Mouse (Mus musculus): ENCODE results near the gene Gja5.

Gja5 gene

GRCm38 (mm10) chr3:96936241-96936640, 31.7 kb downstream of the Gja5 start:
- DNase-seq (ENCODE audit: low spot score), result peak; percentile 17

GRCm38 (mm10) chr3:96937606-96938005, 33.1 kb downstream of the Gja5 start:
- DNase-seq (ENCODE audit: low spot score), result peak; percentile 5

DNA sequence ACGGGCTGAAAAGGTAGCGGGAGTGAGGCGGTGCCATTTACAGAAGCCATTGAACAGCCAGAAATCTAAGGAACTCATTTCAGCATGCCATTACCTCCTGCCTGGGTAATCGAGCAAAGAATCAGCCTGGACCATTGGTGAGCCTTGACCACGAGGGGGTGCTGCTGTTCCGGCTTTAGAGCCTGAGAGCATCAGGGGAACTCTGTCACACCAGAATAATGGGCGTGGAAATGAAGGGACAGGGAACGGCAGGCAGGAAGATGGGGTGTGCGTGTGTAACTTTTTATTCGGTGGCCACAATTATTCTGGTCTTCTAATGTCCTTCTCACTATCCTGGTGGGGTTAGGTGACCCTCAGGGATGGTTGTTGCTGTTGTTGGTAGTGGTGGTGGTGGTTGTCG, 34.2 kb downstream of the Gja5 start:
- peak; percentile 92 for DNase-seq (ENCODE audit: low spot score)

GRCm38 (mm10) chr3:96942706-96943105, 38.2 kb downstream of the Gja5 start:
- no peak for DNase-seq (ENCODE audit: low spot score)

DNA sequence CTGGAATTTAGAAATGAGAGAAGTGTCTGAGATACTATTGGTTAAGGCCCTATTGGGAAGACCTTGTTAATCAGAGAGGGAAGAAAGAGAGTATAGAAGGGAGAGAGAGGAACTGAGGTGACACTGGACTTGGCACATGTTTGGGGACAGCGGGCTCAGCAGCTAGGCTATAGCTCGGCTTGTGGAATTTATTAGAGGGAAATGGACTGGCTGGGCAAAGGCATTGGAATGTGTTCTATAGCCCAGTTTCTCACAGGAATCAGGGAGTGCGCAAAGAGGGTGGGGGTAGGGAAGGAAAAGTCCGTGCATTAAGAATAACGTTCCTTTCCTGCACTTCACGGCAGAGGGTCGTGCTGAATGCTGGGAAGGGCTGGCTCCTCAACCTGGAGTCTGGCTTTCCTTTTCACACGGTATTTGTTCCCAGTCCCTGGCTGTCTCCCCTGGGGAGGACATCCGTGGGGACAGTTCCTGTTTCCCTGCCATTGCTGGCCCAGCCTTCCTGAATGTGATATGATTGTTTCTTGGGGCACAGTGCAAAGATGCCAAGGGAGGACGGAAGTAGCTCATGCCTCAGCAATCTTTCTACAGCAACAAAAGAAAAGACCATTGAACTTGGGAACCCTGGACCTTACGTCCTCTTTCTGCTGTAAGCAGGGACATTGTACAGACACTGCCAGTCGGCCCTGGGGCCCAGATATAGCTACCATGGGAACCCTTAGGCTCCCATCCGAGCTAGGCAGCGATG, 49.2 kb downstream of the Gja5 start:
- DNase-seq (ENCODE audit: low spot score), result no peak

DNA sequence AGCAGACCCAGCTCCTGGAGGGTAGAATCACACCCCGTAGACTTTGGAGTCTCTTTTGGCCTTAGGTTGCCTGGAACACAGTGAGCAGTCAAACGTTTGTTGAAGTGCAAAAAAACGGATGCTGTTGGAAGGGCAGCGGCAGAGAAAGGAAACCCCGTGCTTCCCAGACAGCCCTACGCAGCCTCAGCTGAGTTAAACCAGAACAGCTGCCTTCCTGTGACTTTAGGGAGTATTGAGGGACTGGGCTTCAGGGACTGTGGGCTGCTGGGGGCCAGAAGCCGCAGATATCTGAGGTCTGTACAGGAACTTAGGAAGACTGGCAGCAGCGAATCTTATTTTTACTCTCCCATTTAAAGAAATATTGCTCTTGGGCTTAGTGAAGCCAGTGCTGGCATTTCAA, 56.1 kb downstream of the Gja5 start:
- no peak for DNase-seq (ENCODE audit: low spot score)

DNA sequence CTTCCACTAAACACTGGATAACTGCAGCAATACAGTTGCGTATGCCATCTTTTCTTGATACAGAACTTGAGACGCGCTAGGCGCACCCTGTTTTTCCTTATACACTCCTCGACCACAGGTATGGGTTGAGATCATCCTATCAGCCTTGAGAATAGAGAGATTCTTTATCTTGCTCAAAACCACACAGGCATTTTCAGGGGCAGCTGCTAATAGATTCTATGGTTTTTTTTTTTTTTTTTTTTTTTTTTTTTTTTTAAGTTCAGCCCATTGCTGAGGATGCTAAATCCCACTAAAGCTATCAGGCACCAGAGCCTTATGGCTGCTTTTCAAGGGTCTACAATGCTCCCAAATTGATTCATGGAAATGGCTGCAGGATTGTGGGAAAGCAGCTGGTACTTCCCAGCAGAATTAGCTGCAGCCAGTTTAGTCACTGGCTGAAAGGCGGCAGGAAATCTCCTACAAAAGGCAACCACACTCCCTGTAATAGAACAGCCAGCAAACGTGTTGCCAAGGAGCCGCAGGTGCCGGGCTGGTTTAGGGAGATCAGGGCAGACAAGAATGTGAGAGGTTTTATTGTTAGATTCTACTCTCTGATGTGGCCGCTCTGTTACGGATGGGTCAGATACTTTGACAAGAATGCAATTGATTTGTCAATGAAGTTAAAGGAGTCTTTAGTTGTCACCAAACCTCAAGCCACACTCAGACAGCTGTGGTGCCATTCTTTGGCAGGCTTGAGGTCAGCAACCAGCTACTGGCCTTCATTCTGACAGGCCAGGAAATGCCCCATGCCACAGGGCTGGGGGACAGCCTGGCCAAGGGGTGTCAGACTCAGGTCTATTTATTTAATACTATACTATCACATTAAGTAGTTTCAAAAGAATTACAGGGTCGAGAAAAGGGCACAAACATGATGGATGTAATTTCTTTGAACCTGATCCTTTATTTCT, 58.9 kb downstream of the Gja5 start:
- no peak for DNase-seq (ENCODE audit: low spot score)

GRCm38 (mm10) chr3:96970986-96971385, 66.5 kb downstream of the Gja5 start:
- DNase-seq (ENCODE audit: low spot score), result no peak

GRCm38 (mm10) chr3:96974467-96974866, 70.0 kb downstream of the Gja5 start:
- no peak for DNase-seq (ENCODE audit: low spot score)

DNA sequence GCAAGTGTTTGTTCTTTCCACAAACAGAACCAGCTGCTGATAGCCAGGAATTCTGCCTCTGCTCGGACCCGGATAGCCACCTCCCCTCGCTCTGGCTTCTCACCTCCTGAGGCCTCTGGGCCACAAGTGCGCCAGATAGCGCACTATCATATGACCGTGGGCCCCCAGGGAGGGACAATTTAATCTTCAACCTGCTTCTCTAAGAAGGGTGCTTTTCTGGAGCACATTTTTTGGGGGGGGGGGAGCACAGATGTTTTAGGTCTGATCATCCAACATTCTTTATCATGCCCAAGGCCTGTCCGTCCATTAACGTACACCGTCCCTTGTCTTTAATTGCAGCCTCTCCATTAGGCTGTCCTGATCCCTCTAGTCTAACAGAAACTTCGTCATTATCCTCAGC, 71.1 kb downstream of the Gja5 start:
- no peak for DNase-seq (ENCODE audit: low spot score)

GRCm38 (mm10) chr3:96977507-96977906, 73.0 kb downstream of the Gja5 start:
- DNase-seq (ENCODE audit: low spot score), result no peak

DNA sequence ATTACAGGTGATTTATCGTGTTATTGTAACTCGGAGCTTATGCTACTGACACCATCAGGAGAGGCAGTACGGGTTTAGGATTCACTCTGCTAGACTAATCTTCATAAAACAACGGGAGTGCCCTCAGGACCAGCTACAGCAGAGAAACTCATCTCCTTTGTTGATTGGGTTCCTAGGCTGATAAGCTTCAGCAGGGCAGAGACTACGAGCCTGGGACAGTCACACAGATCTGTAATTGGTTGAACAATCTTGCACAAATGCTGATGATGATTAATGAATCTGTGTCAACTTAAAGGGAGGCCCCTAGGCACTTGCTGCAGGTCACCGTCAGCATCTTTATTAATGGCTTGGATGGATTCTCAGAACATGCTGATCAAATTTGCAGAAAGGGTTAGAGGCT, 74.0 kb downstream of the Gja5 start:
- no peak for DNase-seq (ENCODE audit: low spot score)

DNA sequence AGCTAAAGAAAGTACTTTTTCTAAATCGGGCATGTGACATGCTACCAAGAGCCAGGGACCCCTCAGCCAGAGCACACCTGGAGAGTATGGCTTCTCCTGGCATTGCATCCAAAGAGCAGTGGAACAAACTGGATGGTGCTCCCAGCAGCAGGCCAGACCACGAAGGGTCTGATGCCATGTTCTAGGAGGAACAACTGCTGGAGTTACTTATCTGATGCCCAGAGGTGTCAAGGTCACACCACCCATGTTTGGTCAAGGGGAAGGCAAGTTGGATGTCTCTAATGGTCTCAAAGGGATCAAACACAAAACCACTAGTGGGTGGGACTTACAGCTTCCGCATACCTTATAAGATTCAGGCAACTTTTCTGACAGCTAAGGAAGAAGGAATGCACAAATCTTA, 74.5 kb downstream of the Gja5 start:
- DNase-seq (ENCODE audit: low spot score), result no peak

DNA sequence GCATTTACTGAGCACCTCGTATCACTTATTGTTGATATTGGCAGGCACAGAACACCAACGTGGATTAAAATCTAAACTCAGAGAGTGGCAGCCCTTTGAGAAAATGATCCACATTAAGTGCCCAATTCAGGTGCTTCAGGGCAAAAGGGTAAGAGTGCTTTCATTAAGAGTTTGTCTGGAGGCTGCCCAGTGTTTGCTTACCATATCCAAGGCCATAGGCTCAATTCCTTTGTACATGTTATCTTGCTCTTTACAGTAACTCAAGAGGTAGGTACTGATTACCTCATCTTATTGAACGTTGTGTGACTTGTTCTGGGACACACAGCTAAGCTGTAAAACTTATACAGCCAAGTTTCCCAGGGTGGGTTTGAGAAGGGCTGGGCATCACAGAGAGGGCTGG, 77.3 kb downstream of the Gja5 start:
- DNase-seq (ENCODE audit: low spot score), result no peak

GRCm38 (mm10) chr3:96982666-96983065, 78.2 kb downstream of the Gja5 start:
- no peak for DNase-seq (ENCODE audit: low spot score)

- DNase-seq (ENCODE audit: low spot score), result no peak
Observed at GRCm38 (mm10) chr3:96992526-96992925, 88.0 kb downstream of the Gja5 start.

GRCm38 (mm10) chr3:96997770-96998169, 93.3 kb downstream of the Gja5 start:
- no peak for DNase-seq (ENCODE audit: low spot score)

DNA sequence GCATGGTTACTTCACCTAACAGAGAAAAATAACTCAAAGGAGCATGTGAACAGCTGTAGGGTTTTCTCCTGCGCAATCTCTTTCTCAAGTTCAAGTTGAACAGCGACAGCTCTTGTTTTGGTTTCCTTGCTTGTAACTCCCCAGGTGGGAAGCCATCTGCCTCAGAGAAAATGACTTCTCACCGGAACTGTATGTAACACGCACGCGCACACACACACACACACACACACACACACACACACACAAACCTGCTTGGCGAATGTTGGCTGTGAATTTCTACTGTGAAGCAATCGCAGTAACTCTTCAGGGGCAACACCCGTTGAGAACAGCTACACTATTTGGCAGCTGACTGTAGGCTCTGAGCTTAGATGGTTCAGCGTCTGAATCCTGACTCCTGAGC, 98.6 kb downstream of the Gja5 start:
- DNase-seq (ENCODE audit: low spot score), result peak; percentile 23

DNA sequence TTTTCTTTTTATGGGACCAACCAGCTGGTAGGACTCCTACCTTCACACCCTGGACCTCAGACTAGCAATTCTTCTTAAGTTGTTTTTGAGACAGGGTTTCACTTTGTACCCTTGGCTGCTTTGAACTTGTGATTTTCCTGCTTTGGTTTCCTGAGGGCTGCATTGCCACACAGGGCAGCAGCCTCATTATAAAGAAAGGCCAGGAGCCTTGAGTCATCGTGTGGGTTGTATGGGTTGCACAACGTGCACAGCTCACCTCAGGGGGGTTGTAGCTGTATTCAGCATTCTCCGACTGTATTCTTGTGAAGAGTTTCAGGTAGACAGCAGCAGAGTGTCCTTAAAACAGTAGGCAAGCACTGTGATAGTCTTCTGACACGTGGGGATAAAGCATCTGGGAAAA, 100.0 kb downstream of the Gja5 start:
- no peak for DNase-seq (ENCODE audit: low spot score)

GRCm38 (mm10) chr3:97007010-97007448, 102.5 kb downstream of the Gja5 start:
- DNase-seq (ENCODE audit: low spot score), result no peak

DNA sequence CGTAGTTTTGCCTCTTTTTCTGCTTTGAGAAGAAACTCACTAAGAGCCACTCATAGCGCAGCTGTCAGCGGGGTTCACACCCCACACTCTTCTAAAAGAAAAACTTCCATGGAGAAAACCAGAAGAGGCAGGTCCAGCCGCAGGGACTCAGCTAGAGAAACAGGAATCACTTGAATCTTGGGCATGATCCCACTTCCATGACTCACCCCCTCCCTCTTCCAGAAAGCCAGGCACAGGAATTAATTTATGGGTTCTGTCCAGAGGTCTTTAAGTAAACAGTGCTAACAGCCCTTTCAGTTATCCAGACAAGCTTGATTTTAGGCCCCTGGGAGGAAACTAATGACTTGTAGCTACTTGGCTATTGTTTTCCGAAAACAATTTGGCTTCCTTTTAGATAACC, 120.7 kb downstream of the Gja5 start:
- DNase-seq (ENCODE audit: low spot score), result no peak

DNA sequence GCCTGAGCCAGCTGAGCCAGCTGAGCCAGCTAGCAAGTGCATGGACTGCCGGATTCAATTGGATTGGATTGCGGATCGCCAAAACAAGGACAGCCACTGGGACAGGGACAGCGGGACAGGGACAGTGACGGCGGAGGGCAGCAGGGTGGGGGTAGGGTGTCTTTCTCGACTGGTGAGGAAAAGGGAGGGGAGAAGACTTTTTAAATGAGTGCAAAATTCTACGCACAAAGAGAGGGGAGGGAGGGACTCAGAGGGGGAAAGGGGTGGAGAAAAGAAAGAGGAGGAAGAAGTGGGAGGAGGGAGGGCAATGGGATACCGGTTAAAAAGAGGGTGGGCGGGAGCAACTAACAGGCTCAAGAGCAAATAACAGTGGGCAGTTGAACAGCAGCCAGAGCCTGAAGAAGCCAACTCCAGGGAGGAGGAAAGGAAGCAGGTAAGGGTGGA, 127.6 kb downstream of the Gja5 start:
- DNase-seq (ENCODE audit: low spot score), result no peak

DNA sequence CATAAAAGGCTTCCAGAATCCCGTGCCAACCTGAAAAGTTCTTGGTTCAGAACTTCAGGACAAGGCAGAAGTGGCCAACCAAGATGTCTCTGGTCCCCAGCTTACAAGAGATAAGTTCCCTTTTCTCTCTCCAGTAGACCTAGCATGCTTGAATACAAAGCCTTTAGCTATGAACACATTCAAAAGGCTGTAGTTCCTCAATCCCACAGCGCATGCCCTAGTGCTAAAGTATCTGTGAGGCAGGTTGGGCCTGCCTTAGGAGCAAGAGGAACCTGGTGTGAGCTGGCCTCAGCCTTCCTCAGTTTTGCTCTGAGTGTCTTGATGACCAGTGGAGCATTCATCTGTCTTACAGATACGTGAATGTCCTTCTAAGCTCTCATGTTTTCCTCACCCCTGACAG, 131.1 kb downstream of the Gja5 start:
- no peak for DNase-seq (ENCODE audit: low spot score)
